Mouse (Mus musculus) heart, adult 18-20 months (tissue): Measurements from ENCODE around the gene Moap1. TPM values are rescaled to one million over a fixed set of nuclear protein-coding genes. Genes with fewer than 3 reads are reported as not detected.

Experiments used
- DNase-seq, 2 experiments: peaks; one replicate each; pipeline ENCODE4 v3.0.0; 2021 to 2022; ENCODE audit warnings: mixed read lengths in 1 of 2
- total RNA-seq, 2 experiments: library from RNA; stranded (reverse); gene quantifications; 2 replicates each; pipeline ENCODE4 v1.2.3; 2021

Gene Moap1
- total RNA-seq, 2 experiments from 2014 or later = 7.5 to 8.5 TPM

- no peak for DNase-seq
These were observed 1.4 kb downstream of the Moap1 start for GRCm38 (mm10) chr12:102742056-102742455.

DNA sequence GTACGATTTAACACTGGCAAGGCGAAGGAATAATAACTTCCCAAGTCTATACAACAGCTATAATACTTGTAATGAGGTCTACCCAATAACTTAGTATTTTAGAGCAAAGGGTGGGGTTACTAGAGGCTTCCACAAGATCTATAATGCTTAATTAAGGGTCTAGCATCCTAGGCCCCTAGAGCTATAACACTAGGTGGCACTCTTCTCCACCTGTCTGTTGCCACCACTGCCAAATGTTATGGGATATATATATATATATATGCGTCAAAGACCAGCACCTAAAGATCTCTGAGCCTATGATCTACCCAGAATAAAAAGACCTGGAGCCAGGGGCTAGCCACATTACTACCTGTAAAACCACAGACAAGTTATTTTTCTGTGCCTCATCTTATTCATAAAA, 3.2 kb downstream of the Moap1 start:
- no peak for DNase-seq

DNA sequence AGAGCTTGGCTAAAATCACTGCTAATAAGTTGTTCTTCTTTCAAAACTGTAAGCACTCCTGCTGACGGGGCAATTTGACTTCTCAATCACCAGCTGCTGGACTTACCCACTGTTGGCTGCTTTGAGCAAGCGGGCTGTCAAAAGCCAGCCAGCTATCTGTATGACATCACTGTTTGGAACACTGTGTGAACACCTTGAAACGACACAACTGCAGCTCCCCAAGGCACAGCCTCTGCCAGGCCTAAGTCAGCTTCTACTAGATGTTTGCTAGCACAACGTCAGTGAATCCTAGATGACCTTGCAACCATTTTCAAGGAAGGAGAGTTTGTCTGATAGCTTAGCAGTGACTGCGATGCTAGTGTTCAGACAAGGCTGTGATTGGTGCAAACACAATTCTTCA, 4.4 kb downstream of the Moap1 start:
- DNase-seq = no peak

- peak; percentile 47 to 62 for DNase-seq
These were observed 10.1 kb downstream of the Moap1 start for GRCm38 (mm10) chr12:102733381-102733780.

DNA sequence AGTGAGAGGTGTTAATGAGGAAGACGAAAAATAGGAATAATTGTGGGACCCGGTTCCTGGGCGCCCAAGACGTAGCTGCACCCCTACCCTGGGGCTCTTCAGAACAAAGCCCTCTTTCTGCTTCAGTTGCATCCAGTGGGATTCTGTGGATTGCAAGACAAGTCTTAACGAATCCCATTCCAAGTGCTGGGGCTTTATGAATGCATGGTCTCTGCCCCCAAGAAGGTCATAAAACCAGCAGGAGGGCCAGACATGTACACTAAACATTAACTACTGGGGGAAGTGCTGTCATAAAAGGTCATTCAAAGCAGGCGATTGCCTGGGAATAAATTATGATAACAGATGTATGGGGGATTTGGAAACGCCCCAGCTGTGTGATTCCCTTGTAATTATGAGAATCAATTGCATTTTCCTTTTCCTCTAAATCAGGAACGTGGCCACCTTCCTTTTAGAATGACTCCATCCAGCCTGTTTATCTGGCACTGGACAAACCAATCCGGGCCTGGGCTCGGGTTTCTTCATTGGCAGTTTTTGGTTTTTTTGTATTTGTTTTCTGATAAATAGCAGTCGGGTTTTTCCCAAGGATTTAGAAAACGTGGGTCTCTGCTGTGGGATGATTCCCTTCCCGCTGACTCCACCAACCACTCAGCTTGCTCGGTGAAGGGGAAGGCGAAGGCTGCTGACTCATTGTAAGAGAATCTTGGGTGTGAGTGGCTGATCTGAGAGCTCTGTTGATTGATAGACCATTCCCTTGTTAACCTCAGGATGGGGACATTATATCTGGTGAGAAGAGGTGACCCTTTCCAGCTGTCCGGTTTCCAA, 12.5 kb downstream of the Moap1 start:
- DNase-seq = no peak

DNA sequence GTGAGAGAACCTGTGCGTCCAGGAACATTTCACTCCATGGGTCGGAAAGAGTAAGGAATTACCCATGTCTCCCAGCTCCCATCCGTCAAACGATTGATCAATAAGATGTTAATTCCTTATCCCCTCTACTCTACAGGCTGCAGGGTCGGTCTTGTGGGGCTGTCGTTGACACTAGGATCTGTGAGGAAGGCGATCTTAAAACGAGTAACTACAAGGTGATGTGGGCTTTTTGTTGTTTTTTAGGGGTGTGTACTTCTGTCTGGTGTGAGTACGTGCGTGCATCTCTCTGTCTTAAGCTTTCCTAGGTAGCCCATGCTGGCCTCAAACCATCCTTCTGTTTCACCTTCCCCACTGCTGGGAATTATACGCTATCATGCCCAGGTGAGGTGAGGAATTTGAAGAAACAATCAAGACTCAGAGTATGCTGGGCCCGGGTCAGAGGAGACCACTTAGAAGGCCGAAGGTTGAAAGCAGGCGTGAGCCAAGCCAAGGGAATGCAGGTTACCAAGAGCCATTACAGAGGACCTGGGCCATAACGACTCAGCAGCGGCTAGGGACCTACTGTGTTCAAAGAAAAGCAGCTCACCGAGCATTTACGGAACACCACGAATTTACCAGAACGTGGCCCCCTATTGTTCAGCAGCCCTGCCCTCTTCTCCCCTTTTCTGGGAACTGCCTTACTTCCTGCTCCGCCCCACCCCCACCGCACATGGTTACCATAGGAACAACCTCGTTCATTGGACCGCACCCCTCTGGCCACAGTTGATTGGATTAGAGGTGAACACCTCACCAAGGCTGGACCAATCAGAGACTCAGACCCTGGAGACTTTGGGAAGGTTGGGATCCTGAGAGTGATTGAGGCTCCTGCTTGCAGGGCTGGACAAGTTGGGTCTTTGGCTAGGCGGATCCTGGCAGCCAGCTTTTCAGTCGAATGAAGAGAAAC, 13.3 kb downstream of the Moap1 start:
- DNase-seq = peak; percentile 27 to 43

GRCm38 (mm10) chr12:102725761-102726175, 17.7 kb downstream of the Moap1 start:
- no peak for DNase-seq

DNA sequence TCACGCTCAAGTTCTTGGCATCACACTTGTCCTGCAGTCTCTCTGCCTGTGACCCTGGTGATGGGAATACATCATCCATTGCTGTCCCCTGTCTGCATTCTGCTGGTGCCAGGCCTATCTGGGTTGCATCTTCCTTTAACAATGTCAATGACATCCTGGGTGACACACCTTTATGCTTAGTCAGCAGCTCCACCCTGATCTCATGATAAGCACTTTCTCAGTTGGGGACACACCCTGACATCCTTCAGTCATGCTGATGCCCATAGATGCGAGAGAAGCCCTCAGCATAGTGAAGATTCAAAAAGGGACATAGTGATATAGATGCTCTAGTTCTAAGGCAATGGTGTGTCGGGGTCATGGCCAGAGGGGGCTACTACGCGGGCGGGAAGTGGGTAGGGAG, 18.3 kb downstream of the Moap1 start:
- no peak for DNase-seq

DNA sequence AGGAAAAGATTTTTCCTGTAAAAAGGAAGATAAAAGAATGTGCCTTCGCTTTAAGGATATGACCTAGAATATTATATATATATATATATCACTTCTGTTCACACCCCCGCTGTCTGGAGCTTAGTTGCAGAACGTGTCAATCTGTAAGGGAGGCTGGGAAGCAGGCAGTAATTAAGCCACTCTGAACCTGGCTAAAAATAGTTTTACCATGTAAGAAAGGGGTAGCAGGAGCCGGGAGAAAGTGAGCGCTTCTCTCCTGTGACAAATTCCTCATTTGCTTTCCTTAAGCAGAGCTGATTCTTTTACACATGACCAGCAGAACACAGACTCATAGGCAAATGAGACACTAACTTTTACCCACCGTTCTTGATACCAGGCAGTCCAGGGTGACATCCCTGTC, 19.6 kb downstream of the Moap1 start:
- no peak for DNase-seq

- no peak for DNase-seq
These were observed 20.5 kb downstream of the Moap1 start for GRCm38 (mm10) chr12:102722966-102723365.

DNA sequence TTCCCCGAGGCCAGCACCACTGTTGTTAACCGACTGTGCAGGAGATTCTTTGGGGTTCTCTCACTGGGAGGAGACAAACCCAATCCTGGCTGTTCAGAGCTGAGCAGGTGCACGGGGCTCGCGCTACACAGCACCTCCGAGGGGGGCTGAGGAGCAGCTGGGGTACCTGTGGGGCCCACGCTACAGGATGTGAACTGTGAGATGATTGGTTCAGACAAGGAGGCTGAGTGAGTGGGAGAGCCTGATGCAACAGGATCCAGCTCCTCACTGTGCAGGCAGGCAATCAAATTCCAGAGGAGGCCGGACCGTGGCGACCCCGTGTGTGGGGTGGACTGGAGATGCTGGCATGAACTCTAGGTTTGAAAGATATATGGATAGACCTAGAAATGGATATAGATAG, 21.0 kb downstream of the Moap1 start:
- no peak for DNase-seq

DNA sequence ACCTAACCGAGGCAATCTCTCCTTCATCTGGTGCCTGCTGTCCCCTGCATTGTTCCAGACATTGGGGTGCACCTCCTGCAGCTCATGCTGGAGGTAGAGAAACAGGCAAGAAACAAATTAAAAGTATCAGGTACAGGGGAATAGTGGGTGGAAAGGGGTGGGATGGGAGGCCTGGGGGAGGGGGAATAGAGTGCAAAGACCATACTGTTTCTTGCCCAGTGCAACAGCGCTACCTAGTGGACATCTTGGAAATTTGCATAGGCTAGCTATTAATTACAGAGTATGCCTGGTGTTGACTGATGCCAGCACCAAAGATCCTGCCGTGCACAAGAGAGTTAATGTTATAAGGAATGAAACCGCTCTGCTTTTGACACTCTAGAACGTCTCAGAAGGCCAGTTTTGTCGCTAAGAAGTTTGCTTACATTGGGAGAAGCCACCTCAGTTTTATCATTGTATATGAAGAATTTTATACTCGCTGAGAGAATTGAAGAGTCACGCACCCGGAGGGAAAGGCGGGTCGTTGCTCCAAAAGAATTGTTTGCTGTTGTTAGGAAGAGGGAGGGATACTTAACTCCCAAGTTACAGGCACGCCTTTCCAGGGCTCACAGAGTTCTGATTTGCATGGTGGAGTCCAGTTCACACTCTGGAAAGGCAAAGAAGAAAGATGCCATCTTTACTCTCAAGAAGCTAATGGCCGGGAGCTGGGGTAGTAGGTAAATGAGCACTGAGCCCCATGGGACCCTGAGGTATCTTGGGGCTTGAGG, 23.7 kb downstream of the Moap1 start:
- DNase-seq = peak in 1 of 2 experiments; percentile 71

GRCm38 (mm10) chr12:102714654-102715395, 28.6 kb downstream of the Moap1 start:
- DNase-seq = no peak

DNA sequence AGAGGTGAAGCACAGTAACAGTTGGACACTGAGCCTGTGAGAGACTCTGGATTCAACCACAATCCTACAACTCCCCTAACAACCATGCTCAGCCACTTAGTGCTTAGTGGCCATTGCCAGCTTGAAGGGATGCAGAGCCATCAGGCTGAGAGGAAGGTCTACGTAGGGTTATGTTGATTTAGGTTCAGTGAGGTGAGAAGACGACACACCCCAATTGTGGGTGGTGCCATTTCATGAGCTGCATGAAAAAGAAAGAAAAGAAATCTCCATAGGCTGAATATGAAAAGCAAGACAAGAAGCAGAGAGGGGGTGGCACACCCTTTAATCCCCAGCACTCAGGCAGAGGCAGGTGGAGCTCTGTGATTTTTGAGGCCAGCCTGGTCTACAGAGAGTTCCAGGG, 29.3 kb downstream of the Moap1 start:
- no peak for DNase-seq

- no peak for DNase-seq
These were observed 30.2 kb downstream of the Moap1 start for GRCm38 (mm10) chr12:102713153-102713865.

DNA sequence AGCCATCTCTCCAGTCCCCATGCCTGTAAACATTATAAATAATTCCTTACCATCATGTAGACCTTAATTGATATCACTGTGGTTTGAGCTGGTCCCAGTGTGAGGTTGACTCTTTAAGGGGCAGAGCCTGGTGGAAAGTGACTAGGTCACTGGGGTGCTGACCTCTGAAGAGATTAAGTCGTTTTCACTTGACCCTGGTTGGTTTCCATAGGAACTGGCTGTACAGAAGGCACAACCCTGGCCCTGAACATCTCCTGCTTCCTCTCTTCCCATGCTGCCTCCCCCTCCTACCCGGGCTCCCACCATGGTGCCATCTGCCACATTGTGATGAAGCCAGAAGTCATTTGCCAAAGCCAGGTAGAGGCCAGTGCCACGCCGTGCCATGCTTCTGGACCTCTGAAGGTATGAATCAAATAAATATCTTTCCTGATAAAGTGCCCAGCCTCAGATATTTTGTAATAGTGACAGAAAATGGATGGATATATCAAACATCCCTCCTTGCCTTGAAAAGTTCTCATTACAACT, 32.5 kb downstream of the Moap1 start:
- no peak for DNase-seq

DNA sequence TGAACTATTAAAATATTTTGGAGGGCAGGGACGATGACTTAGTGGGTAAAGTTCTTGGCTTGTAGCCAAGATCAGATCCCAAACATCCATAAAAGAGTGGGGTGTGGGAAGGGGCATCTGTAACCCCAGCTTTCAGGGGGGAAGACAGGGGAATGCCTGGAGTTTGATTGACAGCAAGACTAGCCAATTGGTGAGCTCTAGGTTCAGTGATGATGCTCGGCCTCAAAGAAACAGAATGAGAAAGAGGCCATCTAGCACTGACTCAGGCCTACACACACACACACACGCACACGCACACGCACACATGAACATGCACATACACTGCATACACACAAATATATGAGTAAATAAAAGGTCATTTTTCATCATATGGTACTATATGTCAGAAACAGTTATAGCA, 33.6 kb downstream of the Moap1 start:
- DNase-seq = no peak

DNA sequence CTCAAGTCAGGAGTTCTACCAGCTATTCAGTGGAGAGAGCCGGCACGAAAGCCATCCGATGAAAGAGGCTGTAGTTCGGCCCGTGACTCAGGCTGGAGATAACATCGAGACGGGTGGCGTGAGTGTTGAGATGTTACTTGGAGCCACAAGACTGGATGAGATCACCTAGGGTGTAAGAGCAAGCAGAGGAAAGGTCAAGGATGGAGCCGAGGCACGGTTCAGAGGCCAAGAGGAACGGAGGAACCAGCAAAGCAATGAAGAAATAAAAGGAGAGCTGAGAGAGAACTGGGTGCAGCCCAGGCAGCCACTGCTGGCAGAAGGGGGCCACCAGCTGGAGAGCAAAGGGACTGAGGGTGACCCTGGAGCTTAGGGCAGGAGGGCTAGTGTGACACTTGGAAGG, 35.2 kb downstream of the Moap1 start:
- DNase-seq = peak in 1 of 2 experiments; percentile 55

DNA sequence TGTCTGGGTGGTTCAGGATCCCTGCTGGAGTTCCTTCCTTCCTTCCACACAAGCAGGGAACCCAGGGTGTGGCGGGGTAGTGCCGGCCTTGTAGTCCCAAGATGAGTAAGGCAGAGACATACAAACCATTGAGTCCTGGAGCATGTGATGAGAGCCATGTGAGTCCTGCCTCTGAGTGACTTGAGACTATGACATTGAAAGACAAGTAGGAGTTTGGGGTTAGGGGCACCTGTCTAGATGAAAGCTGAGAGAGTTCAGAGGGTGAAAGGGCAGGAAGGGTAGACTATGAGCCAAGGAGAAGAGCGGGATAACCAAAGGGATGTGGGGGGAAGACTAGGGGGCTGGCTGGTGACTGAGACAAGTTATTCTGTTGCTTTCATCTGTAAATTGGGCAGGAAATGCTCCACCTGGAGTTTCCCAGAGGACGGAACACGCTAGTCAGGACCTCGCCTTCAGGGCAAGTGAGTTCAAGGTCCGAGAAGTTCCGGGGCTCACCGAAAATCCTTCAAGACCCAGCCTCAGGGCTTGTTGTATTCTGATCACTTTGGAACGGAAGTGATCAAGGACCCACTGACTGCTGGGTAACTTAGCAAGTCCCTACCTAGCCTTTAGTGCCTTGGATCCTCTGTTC, 36.5 kb downstream of the Moap1 start:
- no peak for DNase-seq
